ENCODE assay signal across 13 mouse cellular contexts in the genomic region with DNA sequence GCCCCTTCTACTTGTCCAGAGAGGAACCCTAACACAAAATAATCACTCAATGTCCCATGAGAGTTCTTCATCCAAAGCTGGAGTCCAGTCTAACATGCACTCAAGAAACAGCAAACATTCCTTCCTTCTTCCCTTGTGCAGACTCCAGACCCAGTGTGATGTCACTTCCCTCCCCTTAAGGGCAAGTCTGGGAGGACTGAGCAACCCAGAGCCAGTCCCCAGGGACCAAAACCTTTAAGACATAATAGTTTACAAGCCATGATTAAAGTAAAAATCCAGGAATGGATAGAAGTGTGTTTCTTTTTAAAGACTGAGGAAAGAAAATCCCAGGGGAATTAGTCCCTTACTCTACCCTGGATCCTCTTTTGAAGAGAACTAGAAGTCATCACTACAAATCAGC.
"Had no signal": no experiment of that assay in that cellular context is flagged by ENCODE, and none has a peak within 500 bp of the region (broad histone marks: within the 10 kb centered on the region; RNA-seq: fewer than 3 reads in every experiment).

No protein-coding gene starts in this region.

- DNase-seq: gastrocnemius, adult 2 months; gastrocnemius, postnatal 10 days; gastrocnemius, postnatal 25 days; heart, adult 2 months; heart, postnatal 10 days; heart, postnatal 4 days; kidney, adult 18-20 months; kidney, adult 8-10 months; kidney, postnatal 10 days; kidney, postnatal 25 days; kidney, postnatal 4 days; liver; liver, embryonic 13.5 days had no signal
